Mouse (Mus musculus) stomach, postnatal 0 days (tissue): ENCODE measurements around the gene Hmgcl. TPM values are rescaled to one million over a fixed set of nuclear protein-coding genes. Genes with fewer than 3 reads are reported as not detected.

Source experiments
- ATAC-seq: fragments of 200-750 bp; cut with Nextera tagmentation; 2 replicates; pipeline ENCODE4 v1.8.0; 2017; ENCODE audit not compliant: low FRiP score, low TSS enrichment
- DNase-seq: peaks from one replicate; pipeline ENCODE4 v3.0.0-alpha.2; 2016; ENCODE audit warnings: low spot score
- H3K27ac ChIP-seq: fragments of 300-500 bp; sonication (generic); replicated peaks from 2 replicates; pipeline ENCODE4 v1.5.1; 2014; ENCODE audit warnings: mild to moderate bottlenecking, control low read depth
- H3K27me3 ChIP-seq: fragments of 300-500 bp; sonication (generic); 2 replicates; pipeline ENCODE4 v1.6.1; 2014; ENCODE audit warnings: low read length; ENCODE audit not compliant: control insufficient read depth, insufficient read depth
- H3K36me3 ChIP-seq: fragments of 300-500 bp; sonication (generic); 2 replicates; pipeline ENCODE4 v1.6.1; 2014; ENCODE audit warnings: low read length, mixed read lengths; ENCODE audit not compliant: control insufficient read depth, insufficient read depth
- H3K4me1 ChIP-seq: fragments of 300-500 bp; sonication (generic); replicated peaks from 2 replicates; pipeline ENCODE4 v1.6.1; 2014; ENCODE audit warnings: antibody characterized with exemption; ENCODE audit not compliant: control insufficient read depth, insufficient read depth
- H3K4me2 ChIP-seq: fragments of 300-500 bp; sonication (generic); replicated peaks from 2 replicates; pipeline ENCODE4 v1.6.1; 2014; ENCODE audit warnings: low read depth, mild to moderate bottlenecking, control low read depth, moderate library complexity
- H3K4me3 ChIP-seq: fragments of 300-500 bp; sonication (generic); 2 replicates; pipeline ENCODE4 v1.5.1; 2014; ENCODE audit warnings: low read depth, low read length, control low read depth
- H3K9ac ChIP-seq: fragments of 300-500 bp; sonication (generic); 2 replicates; pipeline ENCODE4 v1.6.1; 2014; ENCODE audit warnings: mild to moderate bottlenecking, low read length, control low read depth, mixed read lengths
- H3K9me3 ChIP-seq: fragments of 300-500 bp; sonication (generic); 2 replicates; pipeline ENCODE4 v1.6.1; 2016; ENCODE audit warnings: low read length; ENCODE audit not compliant: control insufficient read depth
- CTCF ChIP-seq: IDR thresholded peaks from 2 replicates; pipeline ENCODE4 v1.5.1; 2016; ENCODE audit warnings: antibody characterized with exemption, low read depth, mild to moderate bottlenecking, moderate library complexity
- EP300 ChIP-seq: optimal IDR thresholded peaks from 2 replicates; pipeline ENCODE3; 2016; ENCODE audit warnings: antibody characterized with exemption
- WGBS: fragments of 180-500 bp; shearing (Covaris S2); extraction: QIAGEN DNeasy Blood & Tissue Kit; methylation state at CpG from one replicate; pipeline ENCODE4 v1.1.7; 2014; 5-methylcytosine and 5-hydroxymethylcytosine counted together
- polyA plus RNA-seq: library from polyadenylated mRNA; unstranded; fragments of >200 nt; fragmentation: Nextera tagmentation; extraction: Ambion mirVana; gene quantifications from 2 replicates; pipeline ENCODE4 v1.2.1, GENCODE M21; 2015

The Hmgcl gene
- polyA plus RNA-seq, 1 experiment from 2014 or later, result 154 TPM

- Histone ChIP-seq H3K4me2 (no peak overlapping the region), H3K27me3 (no peaks in the 10 kb centered on the region), H3K4me1 (no peaks in the 10 kb centered on the region), H3K9me3 (no peaks in the 10 kb centered on the region), H3K4me3 (no peak overlapping the region), H3K9ac (no peak overlapping the region), H3K36me3 (no peaks in the 10 kb centered on the region; the same call in none of the 2 replicates), H3K27ac (no peak overlapping the region)
- ATAC-seq (peak; percentile 30; the same call in 1 of the 2 replicates), DNase-seq (no peak)
- 68% methylated on average over 9 of the region's 9 CpGs for WGBS
- no peak for TF ChIP-seq EP300
- no peak for TF ChIP-seq CTCF
These were observed 16.4 kb upstream of the Hmgcl start for GRCm38 (mm10) chr4:135929828-135930227.

DNA sequence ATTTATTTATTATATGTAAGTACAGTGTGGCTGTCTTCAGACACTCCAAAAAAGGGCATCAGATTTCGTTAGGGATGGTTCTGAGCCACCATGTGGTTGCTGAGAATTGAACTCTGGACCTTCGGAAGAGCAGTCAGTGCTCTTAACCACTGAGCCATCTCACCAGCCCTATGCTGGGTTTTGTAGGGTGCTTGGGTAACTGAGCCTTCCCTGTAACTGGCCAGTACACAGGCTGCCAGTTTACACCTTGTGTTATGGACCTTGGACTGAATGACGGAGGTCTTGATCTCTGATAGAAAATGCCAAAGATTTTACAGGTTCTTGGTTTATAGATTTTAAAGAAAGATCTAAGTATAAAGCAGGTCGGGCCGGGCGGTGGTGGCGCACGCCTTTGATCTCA is 16.0 kb upstream of the Hmgcl start:
- no peak overlapping the region for H3K9ac ChIP-seq
- DNase-seq (no peak), ATAC-seq (no peak)
- TF ChIP-seq EP300 (no peak), CTCF (no peak)
- H3K4me1 ChIP-seq, result no peaks in the 10 kb centered on the region
- 94% methylated on average over 8 of the region's 8 CpGs for WGBS
- no peaks in the 10 kb centered on the region; the same call in none of the 2 replicates for H3K36me3 ChIP-seq
- H3K4me3 ChIP-seq, result no peak overlapping the region
- no peaks in the 10 kb centered on the region for H3K9me3 ChIP-seq
- H3K27me3 ChIP-seq, result no peaks in the 10 kb centered on the region
- no peak overlapping the region for H3K4me2 ChIP-seq
- H3K27ac ChIP-seq, result no peak overlapping the region

- no peaks in the 10 kb centered on the region; the same call in none of the 2 replicates for H3K36me3 ChIP-seq
- H3K4me3 ChIP-seq, result no peak overlapping the region
- DNase-seq (no peak), ATAC-seq (no peak)
- no peak overlapping the region for H3K4me2 ChIP-seq
- no peak overlapping the region for H3K9ac ChIP-seq
- no peaks in the 10 kb centered on the region for H3K27me3 ChIP-seq
- no peak overlapping the region for H3K27ac ChIP-seq
- TF ChIP-seq EP300 (no peak), CTCF (peak; percentile 80)
- H3K9me3 ChIP-seq, result no peaks in the 10 kb centered on the region
- WGBS, result 61% methylated on average over 5 of the region's 5 CpGs
- no peaks in the 10 kb centered on the region for H3K4me1 ChIP-seq
These were observed 14.4 kb upstream of the Hmgcl start for GRCm38 (mm10) chr4:135931832-135932231.

GRCm38 (mm10) chr4:135934708-135935500 is 11.3 kb upstream of the Hmgcl start:
- Histone ChIP-seq H3K9me3 (no peaks in the 10 kb centered on the region), H3K9ac (no peak overlapping the region)

DNA sequence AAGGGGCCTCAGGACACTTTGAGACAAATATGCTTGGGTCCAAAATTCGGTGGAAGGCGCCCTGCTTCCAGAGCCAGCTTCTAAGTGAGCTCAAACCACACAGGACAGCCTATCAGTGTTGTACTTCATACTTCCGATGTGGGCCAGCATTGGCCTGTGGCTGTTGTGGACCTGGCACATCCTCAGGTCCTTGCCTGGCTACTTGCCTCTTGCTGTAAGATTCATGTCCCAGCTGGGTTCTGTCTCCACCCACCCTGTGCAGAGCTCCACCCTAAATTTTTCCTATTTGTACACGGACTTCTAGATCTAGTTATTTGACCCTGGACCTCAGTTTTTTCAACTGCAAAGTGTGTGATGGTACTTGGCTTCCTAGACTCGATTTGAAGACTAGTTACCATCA is 10.7 kb upstream of the Hmgcl start:
- H3K4me1 ChIP-seq, result no peaks in the 10 kb centered on the region
- 67% methylated on average over 5 of the region's 5 CpGs for WGBS
- no peaks in the 10 kb centered on the region for H3K9me3 ChIP-seq
- peaks cover 6% of the 10 kb centered on the region for H3K36me3 ChIP-seq
- H3K4me3 ChIP-seq, result no peak overlapping the region
- DNase-seq (no peak), ATAC-seq (no peak)
- no peaks in the 10 kb centered on the region for H3K27me3 ChIP-seq
- no peak overlapping the region for H3K27ac ChIP-seq
- no peak overlapping the region for H3K4me2 ChIP-seq
- TF ChIP-seq CTCF (no peak), EP300 (no peak)
- no peak overlapping the region for H3K9ac ChIP-seq

More at GRCm38 (mm10) chr4:135934708-135935500, 11.3 kb upstream of the Hmgcl start:
- peak; percentile 12; the same call in 1 of the 2 replicates for ATAC-seq
- Histone ChIP-seq H3K27me3 (no peaks in the 10 kb centered on the region), H3K4me1 (no peaks in the 10 kb centered on the region), H3K36me3 (peaks cover 6% of the 10 kb centered on the region), H3K4me2 (no peak overlapping the region), H3K4me3 (no peak overlapping the region), H3K27ac (no peak overlapping the region)
- no peak for DNase-seq
- 74% methylated on average over 12 of the region's 12 CpGs for WGBS
- TF ChIP-seq EP300, result no peak
- no peak for TF ChIP-seq CTCF

GRCm38 (mm10) chr4:135938858-135939257 is 7.4 kb upstream of the Hmgcl start:
- Histone ChIP-seq H3K9me3 (no peaks in the 10 kb centered on the region), H3K9ac (no peak overlapping the region), H3K36me3 (peaks cover 6% of the 10 kb centered on the region), H3K27me3 (no peaks in the 10 kb centered on the region), H3K4me1 (no peaks in the 10 kb centered on the region), H3K4me3 (no peak overlapping the region), H3K4me2 (no peak overlapping the region), H3K27ac (no peak overlapping the region)
- ATAC-seq, result no peak
- WGBS, result 84% methylated on average over 7 of the region's 7 CpGs
- no peak for DNase-seq
- TF ChIP-seq CTCF (0 out of 2 replicates have a peak, but pooled peaks have one; percentile 1), EP300 (no peak)
